ENCODE assay signal across 16 mouse cellular contexts in genomic region chr17:52063121-52063520, GRCm38 (mm10).
"Had no signal": no experiment of that assay in that cellular context is flagged by ENCODE, and none has a peak within 500 bp of the region (broad histone marks: within the 10 kb centered on the region; RNA-seq: fewer than 3 reads in every experiment).

No protein-coding gene starts in this region.

- DNase-seq: kidney, adult 2 months; kidney, postnatal 14 days; lung, adult 2 months; lung, postnatal 36 days; right cerebral cortex, postnatal 14 days; thymus, postnatal 4 days had no signal

- H3K4me2 ChIP-seq: liver, embryonic 11.5 days; liver, embryonic 15.5 days; midbrain, embryonic 12.5 days; neural tube, embryonic 12.5 days had no signal

- H3K9me3 ChIP-seq: kidney, embryonic 15.5 days; limb, embryonic 10.5 days; liver, embryonic 15.5 days; midbrain, embryonic 12.5 days; neural tube, embryonic 12.5 days had no signal

- H3K4me3 ChIP-seq: kidney, embryonic 15.5 days; left cerebral cortex, adult 2 months; limb, embryonic 10.5 days; liver, embryonic 15.5 days; megakaryocyte, embryonic 14.5 days; midbrain, embryonic 12.5 days; neural tube, embryonic 12.5 days had no signal

- H3K4me1 ChIP-seq: kidney, embryonic 15.5 days; liver, embryonic 15.5 days; megakaryocyte, embryonic 14.5 days; midbrain, embryonic 12.5 days; neural tube, embryonic 12.5 days had no signal

- H3K27ac ChIP-seq: kidney, embryonic 15.5 days; left cerebral cortex, adult 2 months; limb, embryonic 10.5 days; liver, embryonic 15.5 days; midbrain, embryonic 12.5 days; neural tube, embryonic 12.5 days; stomach, postnatal 0 days had no signal

- H3K36me3 ChIP-seq: kidney, embryonic 15.5 days; limb, embryonic 10.5 days; liver, embryonic 15.5 days; midbrain, embryonic 12.5 days; neural tube, embryonic 12.5 days had no signal

- ATAC-seq: lung, postnatal 0 days had no signal

- H3K9ac ChIP-seq: kidney, embryonic 15.5 days; liver, embryonic 15.5 days; midbrain, embryonic 12.5 days; neural tube, embryonic 12.5 days had no signal

- H3K27me3 ChIP-seq: kidney, embryonic 15.5 days; liver, embryonic 15.5 days; megakaryocyte, embryonic 14.5 days; midbrain, embryonic 12.5 days; neural tube, embryonic 12.5 days had no signal
